Mouse (Mus musculus): ENCODE results near the gene Cyp4f39. TPM values are rescaled to one million over a fixed set of nuclear protein-coding genes. Genes with fewer than 3 reads are reported as not detected.

Cyp4f39 gene
- total and polyA plus RNA-seq, 3 experiments = 0.64 to 0.70 (median 0.64) TPM

DNA sequence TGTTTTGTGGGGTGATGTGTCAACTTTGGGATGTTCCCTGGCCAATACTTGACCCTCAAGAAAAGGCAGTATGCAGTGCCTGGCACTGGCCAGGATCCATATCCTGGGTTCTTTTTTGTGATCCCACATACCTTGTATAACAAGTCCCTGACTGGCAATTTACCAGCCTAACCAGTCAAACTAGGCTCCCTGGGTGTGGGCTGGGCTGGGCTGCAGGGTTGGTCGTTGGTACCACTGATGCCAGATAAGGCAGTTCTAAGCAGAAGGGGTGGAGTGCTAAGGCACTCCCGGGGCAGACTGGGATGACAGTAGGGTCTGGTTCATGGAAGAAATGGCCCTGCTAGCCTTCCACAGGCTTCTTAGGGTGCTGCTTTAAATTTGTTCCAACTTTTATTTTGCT lies 2.5 kb downstream of the Cyp4f39 start:
- DNase-seq (ENCODE audit: extremely low read depth) = no peak
- Histone ChIP-seq H3K27ac (ENCODE audit: insufficient read depth, low read depth) (no peak overlapping the region), H3K4me2 (ENCODE audit: insufficient read depth, low read depth, poor library complexity, severe bottlenecking) (no peak overlapping the region), H3K9me3 (replicated peaks; ENCODE audit: low read length) (no peaks in the 10 kb centered on the region), H3K27me3 (replicated peaks) (peaks cover 2% of the 10 kb centered on the region), H3K79me2 (replicated peaks; ENCODE audit: control insufficient read depth, extremely low read depth, insufficient read depth, poor library complexity, severe bottlenecking) (no peaks in the 10 kb centered on the region), H3K4me3 (replicated peaks in 1 of 3; ENCODE audit: low read depth in 2 of 3, low read length in 2 of 3, poor library complexity in 1 of 3) (no peak overlapping the region), H3K9ac (ENCODE audit: insufficient read depth, low read depth) (no peak overlapping the region), H3K36me3 (replicated peaks in 1 of 2; ENCODE audit: control insufficient read depth in 1 of 2, insufficient read depth in 1 of 2, low read length in 1 of 2) (peaks cover 0 to 2% of the 10 kb centered on the region in 2 experiments), H3K4me1 (ENCODE audit: control insufficient read depth in 1 of 2, insufficient read depth in 2 of 2) (peaks cover 0 to 3% of the 10 kb centered on the region in 2 experiments; a peak in 2 of 4 replicates)
- dilution Hi-C loops (cut with MboI; ENCODE audit: extremely low pct_ligation_motif_present, extremely low pct_unique_long_range_greater_than_20kb, low sequenced_read_pairs) = no loop called here
- TF ChIP-seq HCFC1 (IDR thresholded peaks at IDR 0.05; ENCODE audit: low read depth, low read length) (no peak), USF2 (conservative IDR thresholded peaks at IDR 0.05; ENCODE audit: low read depth, low read length) (no peak)
- in situ Hi-C loops (cut with MboI; ENCODE audit: low pct_ligation_motif_present, low pct_unique_long_range_greater_than_20kb, low sequenced_read_pairs) = no loop called here

- Histone ChIP-seq H3K4me3 (replicated peaks in 1 of 3; ENCODE audit: low read depth in 2 of 3, low read length in 2 of 3, poor library complexity in 1 of 3) (no peak overlapping the region), H3K4me2 (ENCODE audit: insufficient read depth, low read depth, poor library complexity, severe bottlenecking) (no peak overlapping the region), H3K27ac (ENCODE audit: insufficient read depth, low read depth) (no peak overlapping the region), H3K27me3 (replicated peaks) (no peaks in the 10 kb centered on the region), H3K36me3 (replicated peaks in 1 of 2; ENCODE audit: control insufficient read depth in 1 of 2, insufficient read depth in 1 of 2, low read length in 1 of 2) (no peaks in the 10 kb centered on the region), H3K9ac (ENCODE audit: insufficient read depth, low read depth) (no peak overlapping the region), H3K4me1 (ENCODE audit: control insufficient read depth in 1 of 2, insufficient read depth in 2 of 2) (peaks cover 17 to 29% of the 10 kb centered on the region in 2 experiments), H3K9me3 (replicated peaks; ENCODE audit: low read length) (no peaks in the 10 kb centered on the region), H3K79me2 (replicated peaks; ENCODE audit: control insufficient read depth, extremely low read depth, insufficient read depth, poor library complexity, severe bottlenecking) (no peaks in the 10 kb centered on the region)
- dilution Hi-C loops (cut with MboI; ENCODE audit: extremely low pct_ligation_motif_present, extremely low pct_unique_long_range_greater_than_20kb, low sequenced_read_pairs) (no loop called here), in situ Hi-C loops (cut with MboI; ENCODE audit: low pct_ligation_motif_present, low pct_unique_long_range_greater_than_20kb, low sequenced_read_pairs) (no loop called here)
- TF ChIP-seq CHD2 (IDR thresholded peaks at IDR 0.05; ENCODE audit: low read length) = no peak
- no peak for DNase-seq (ENCODE audit: extremely low read depth)
Measured at GRCm38 (mm10) chr17:32468494-32468893, 16.0 kb downstream of the Cyp4f39 start.

GRCm38 (mm10) chr17:32470795-32471194 lies 18.3 kb downstream of the Cyp4f39 start:
- Histone ChIP-seq H3K36me3 (replicated peaks in 1 of 2; ENCODE audit: control insufficient read depth in 1 of 2, insufficient read depth in 1 of 2, low read length in 1 of 2) (no peaks in the 10 kb centered on the region), H3K79me2 (replicated peaks; ENCODE audit: control insufficient read depth, extremely low read depth, insufficient read depth, poor library complexity, severe bottlenecking) (no peaks in the 10 kb centered on the region), H3K9me3 (replicated peaks; ENCODE audit: low read length) (no peaks in the 10 kb centered on the region), H3K4me3 (replicated peaks in 1 of 3; ENCODE audit: low read depth in 2 of 3, low read length in 2 of 3, poor library complexity in 1 of 3) (peak overlapping the region in 1 of 3 experiments; percentile 27), H3K9ac (ENCODE audit: insufficient read depth, low read depth) (no peak overlapping the region), H3K27me3 (replicated peaks) (no peaks in the 10 kb centered on the region), H3K4me2 (ENCODE audit: insufficient read depth, low read depth, poor library complexity, severe bottlenecking) (peak overlapping the region; percentile 25; the same call in 1 of the 2 replicates), H3K4me1 (ENCODE audit: control insufficient read depth in 1 of 2, insufficient read depth in 2 of 2) (peaks cover 27 to 43% of the 10 kb centered on the region in 2 experiments), H3K27ac (ENCODE audit: insufficient read depth, low read depth) (peak overlapping the region; percentile 58)
- TF ChIP-seq TCF12 (IDR thresholded peaks at IDR 0.05; ENCODE audit: low read depth, low read length) (peak; percentile 56), MYC (IDR thresholded peaks at IDR 0.05; ENCODE audit: low read depth, low read length) (peak; percentile 82; the same call in 1 of the 2 replicates), USF2 (conservative IDR thresholded peaks at IDR 0.05; ENCODE audit: low read depth, low read length) (no peak), TBP (conservative IDR thresholded peaks at IDR 0.05; ENCODE audit: low read depth, low read length) (no peak), MAX (IDR thresholded peaks at IDR 0.05; ENCODE audit: low read length) (peak; percentile 71), BHLHE40 (IDR thresholded peaks at IDR 0.05; ENCODE audit: low read depth, low read length) (peak; percentile 65), RAD21 (IDR thresholded peaks at IDR 0.05; ENCODE audit: low read depth, low read length) (no peak), CHD2 (IDR thresholded peaks at IDR 0.05; ENCODE audit: low read length) (no peak), JUND (conservative IDR thresholded peaks at IDR 0.05; ENCODE audit: low read depth, low read length) (peak; percentile 95), ETS1 (conservative IDR thresholded peaks at IDR 0.05; ENCODE audit: low read depth, low read length) (peak; percentile 57), IRF4 (IDR thresholded peaks at IDR 0.05; ENCODE audit: low read depth, low read length) (peak; percentile 99), ELF1 (IDR thresholded peaks at IDR 0.05; ENCODE audit: low read depth, low read length) (0 out of 2 replicates have a peak, but pooled peaks have one; percentile 21), ZKSCAN1 (IDR thresholded peaks at IDR 0.05; ENCODE audit: borderline replicate concordance, low read depth, low read length) (no peak), EP300 (IDR thresholded peaks at IDR 0.05; ENCODE audit: low read length) (peak; percentile 92), JUN (IDR thresholded peaks at IDR 0.05; ENCODE audit: insufficient read depth, low read depth, low read length) (peak; percentile 79), MEF2A (IDR thresholded peaks at IDR 0.05; ENCODE audit: borderline replicate concordance, low read depth, low read length) (peak; percentile 72), SIN3A (IDR thresholded peaks at IDR 0.05; ENCODE audit: low read length) (no peak)
- in situ Hi-C loops (cut with MboI; ENCODE audit: low pct_ligation_motif_present, low pct_unique_long_range_greater_than_20kb, low sequenced_read_pairs) = no loop called here
- DNase-seq (ENCODE audit: extremely low read depth) = peak; percentile 77
- dilution Hi-C loops (cut with MboI; ENCODE audit: extremely low pct_ligation_motif_present, extremely low pct_unique_long_range_greater_than_20kb, low sequenced_read_pairs) = no loop called here
